Mouse (Mus musculus): Measurements from ENCODE around the gene Lce1a2.
"Not testable (repeated sequence)": the region's sequence is repeated elsewhere in the genome, so short reads cannot be mapped to it uniquely, and the experiment has no call there.

Lce1a2 gene
- long read RNA-seq, experiment 1 = 0 reads
- long read RNA-seq, experiment 2 = 0 reads

GRCm38 (mm10) chr3:92670215-92670614 lies at the start of gene Lce1a2:
Gene Lce1a2, minus strand, starts transcription at chr3:92670315.
- intact Hi-C loops (cut with DNase I) = no loop called here

DNA sequence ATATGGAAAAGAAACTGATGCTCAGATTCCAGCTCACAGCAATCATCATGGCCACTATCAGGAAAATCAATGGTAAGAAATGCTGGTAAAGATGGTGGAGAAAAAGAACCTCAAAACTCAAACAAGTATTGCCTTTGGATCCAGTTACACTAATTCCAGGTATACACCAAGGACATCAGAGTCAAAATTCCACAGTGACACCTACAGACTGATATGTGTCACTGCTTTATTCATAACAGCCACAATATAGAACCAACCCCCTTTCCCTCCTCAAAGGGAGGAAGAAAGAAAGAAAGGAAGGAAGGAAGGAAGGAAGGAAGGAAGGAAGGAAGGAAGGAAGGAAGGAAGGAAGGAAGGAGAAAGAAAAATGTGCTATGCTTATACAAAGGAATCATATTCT lies 45.0 kb upstream of the Lce1a2 start:
- intact Hi-C loops (cut with DNase I) = no loop called here

GRCm38 (mm10) chr3:92708974-92709373 lies 38.9 kb upstream of the Lce1a2 start, which contains the start of gene Lce1e:
Gene Lce1e, minus strand, starts transcription at chr3:92709074.
- intact Hi-C loops (cut with DNase I) = no loop called here

DNA sequence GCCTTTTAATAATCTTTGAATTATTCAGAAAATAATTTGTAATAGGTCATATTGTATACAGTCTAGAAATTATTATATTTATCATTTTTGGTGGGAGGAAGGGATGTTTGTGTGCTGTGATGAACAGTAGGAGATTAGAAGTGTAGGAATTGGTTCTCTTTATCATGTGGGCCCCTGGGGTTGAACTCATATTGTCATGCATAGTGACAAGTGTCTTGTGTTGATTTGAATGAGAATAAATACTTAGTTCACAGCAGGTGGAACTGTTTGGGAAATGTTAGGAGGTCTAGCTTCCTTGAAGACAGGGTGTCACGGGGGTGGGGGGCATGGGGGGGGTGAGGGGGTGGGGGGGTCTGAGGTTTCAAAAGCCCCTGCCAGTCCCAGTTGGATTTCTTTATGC lies 24.5 kb upstream of the Lce1a2 start:
- intact Hi-C loops (cut with DNase I) = no loop called here

DNA sequence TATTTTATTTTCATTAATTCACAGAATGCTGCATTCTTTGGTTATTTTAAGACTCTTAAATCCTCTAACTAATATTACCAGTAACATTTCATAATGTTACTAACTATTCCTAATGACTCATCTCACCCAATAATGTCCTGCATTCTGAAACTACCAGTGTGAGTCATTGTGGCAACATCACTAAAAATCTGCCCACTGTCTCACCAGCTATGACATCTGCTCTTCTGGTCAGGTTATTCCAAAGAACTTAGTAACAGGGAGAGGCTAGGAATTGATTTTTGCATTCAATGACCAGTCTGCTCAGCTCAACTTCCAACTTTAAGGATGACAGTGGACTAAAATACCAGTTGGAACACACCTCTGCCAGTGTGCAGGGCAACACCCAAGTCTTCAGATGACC lies 21.6 kb upstream of the Lce1a2 start:
- intact Hi-C loops (cut with DNase I) = no loop called here

- intact Hi-C loops (cut with DNase I) = not testable (repeated sequence)
These were observed 19.0 kb upstream of the Lce1a2 start for GRCm38 (mm10) chr3:92689154-92689553.

- intact Hi-C loops (cut with DNase I) = no loop called here
These were observed 17.0 kb upstream of the Lce1a2 start, which contains the start of gene Lce1d for GRCm38 (mm10) chr3:92687110-92687509. Gene Lce1d, minus strand, starts transcription at chr3:92687210.

- intact Hi-C loops (cut with DNase I) = no loop called here
These were observed 8.8 kb upstream of the Lce1a2 start, which contains the start of gene Lce1c for GRCm38 (mm10) chr3:92678947-92679346. Gene Lce1c, plus strand, starts transcription at chr3:92679247.

- intact Hi-C loops (cut with DNase I) = no loop called here
These were observed 13.3 kb downstream of the Lce1a2 start, which contains the start of gene Lce1b for GRCm38 (mm10) chr3:92656826-92657225. Gene Lce1b, minus strand, starts transcription at chr3:92656926.

GRCm38 (mm10) chr3:92648207-92648606 lies 21.9 kb downstream of the Lce1a2 start, which contains the start of gene Lce1a1:
Gene Lce1a1, minus strand, starts transcription at chr3:92648307.
- intact Hi-C loops (cut with DNase I) = no loop called here

GRCm38 (mm10) chr3:92639854-92640253 lies 30.3 kb downstream of the Lce1a2 start:
- intact Hi-C loops (cut with DNase I) = no loop called here

DNA sequence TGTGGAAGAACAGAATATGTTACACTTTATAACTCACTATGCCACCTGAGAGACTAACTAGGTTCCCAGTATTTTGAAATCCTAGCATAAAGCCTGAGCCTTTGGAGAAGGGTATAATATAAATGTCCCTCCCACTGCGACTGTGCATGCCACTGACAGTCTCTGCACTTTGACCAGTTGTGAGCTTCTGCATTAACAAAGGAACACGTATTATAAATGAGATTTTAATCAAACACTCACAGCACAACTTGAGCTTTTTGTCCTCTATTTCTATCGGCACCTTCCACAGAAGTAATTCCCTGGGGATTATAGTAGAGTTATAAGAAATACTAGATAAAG lies 31.5 kb downstream of the Lce1a2 start:
- intact Hi-C loops (cut with DNase I) = no loop called here

GRCm38 (mm10) chr3:92637745-92638652 lies 32.1 kb downstream of the Lce1a2 start:
- intact Hi-C loops (cut with DNase I) = no loop called here

- intact Hi-C loops (cut with DNase I) = no loop called here
These were observed 48.6 kb downstream of the Lce1a2 start, which contains the start of gene Lce6a for GRCm38 (mm10) chr3:92621560-92621959. Gene Lce6a, minus strand, starts transcription at chr3:92621660.
